Mouse (Mus musculus) cerebellum, adult 2 months (tissue): ENCODE measurements around the gene Slc22a21. TPM values are rescaled to one million over a fixed set of nuclear protein-coding genes. Genes with fewer than 3 reads are reported as not detected.

Experiments used
- DNase-seq, 2 experiments: peaks; one replicate each; pipeline ENCODE4 v3.0.0; 2021
- H3K27ac ChIP-seq: fragments of 200-500 bp; 2 replicates; pipeline ENCODE4 v1.5.1; 2012; ENCODE audit warnings: low read length, control low read depth, inconsistent platforms; ENCODE audit not compliant: insufficient read depth
- H3K27me3 ChIP-seq: fragments of 200-500 bp; 2 replicates; pipeline ENCODE4 v1.6.1; 2012; ENCODE audit warnings: inconsistent platforms, mild to moderate bottlenecking, low read length, moderate library complexity; ENCODE audit not compliant: control insufficient read depth, insufficient read depth
- H3K4me1 ChIP-seq: fragments of 200-500 bp; 2 replicates; pipeline ENCODE4 v1.6.1; 2011; ENCODE audit warnings: low read length; ENCODE audit not compliant: control insufficient read depth, insufficient read depth
- H3K4me3 ChIP-seq: fragments of 200-500 bp; replicated peaks from 2 replicates; pipeline ENCODE3; 2011; ENCODE audit warnings: mild to moderate bottlenecking, low read depth, low read length, control low read depth; ENCODE audit not compliant: insufficient read depth
- CTCF ChIP-seq: fragments of 200-500 bp; IDR thresholded peaks from 2 replicates; pipeline ENCODE4 v1.5.1; 2011; ENCODE audit warnings: low read depth, mild to moderate bottlenecking, control low read depth, low read length, moderate library complexity, borderline replicate concordance; ENCODE audit not compliant: insufficient read depth
- POLR2A ChIP-seq: fragments of 200-500 bp; IDR thresholded peaks from 2 replicates; pipeline ENCODE4 v1.6.1; 2011; ENCODE audit warnings: low read length, control low read depth, borderline replicate concordance; ENCODE audit not compliant: insufficient read depth
- WGBS: fragments of 180-500 bp; shearing (Covaris S2); methylation state at CpG from one replicate; pipeline ENCODE4 v1.1.7; 2018; 5-methylcytosine and 5-hydroxymethylcytosine counted together
- polyA plus RNA-seq: library from polyadenylated mRNA; depleted of rRNA; stranded (reverse); fragments of >200 nt; gene quantifications from 2 replicates; pipeline ENCODE4 v1.2.3, GENCODE M21; 2012; rRNA removed

Slc22a21 gene
- polyA plus RNA-seq: 2.4 and 2.7 TPM in 2 replicates

- peak; percentile 38 to 46 for DNase-seq
- WGBS: 3% methylated on average over 73 of the region's 73 CpGs
- no peak for TF ChIP-seq CTCF
- no peak for TF ChIP-seq POLR2A
- Histone ChIP-seq H3K27me3 (no peaks in the 10 kb centered on the region), H3K27ac (no peak within 1 kb of the TSS), H3K4me3 (peak within 1 kb of the TSS; percentile 59), H3K4me1 (no peaks in the 10 kb centered on the region)
These were observed at the start of gene Slc22a21 for GRCm38 (mm10) chr11:53979788-53980621. Slc22a21 (minus strand) TSS chr11:53980332.

DNA sequence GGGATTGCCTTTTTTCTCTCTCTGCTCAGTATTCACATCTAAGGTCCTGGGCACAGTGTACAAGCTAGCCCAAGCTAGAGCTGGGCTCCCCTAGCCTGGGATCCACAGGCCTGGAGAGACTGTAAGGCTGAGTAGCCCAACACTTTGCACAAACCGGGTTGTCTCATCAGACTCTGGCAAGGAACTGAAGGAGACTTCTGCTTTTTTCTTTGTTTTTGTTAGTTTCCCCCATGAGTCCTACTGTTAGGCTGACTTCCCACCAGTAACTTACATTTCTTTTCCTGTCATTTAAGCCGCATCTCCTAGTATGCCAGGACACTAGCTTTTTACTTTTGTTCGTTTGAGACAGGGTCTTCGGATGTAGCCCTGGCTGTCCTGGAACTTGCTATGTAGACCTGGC, 48.9 kb upstream of the Slc22a21 start:
- peaks cover 23% of the 10 kb centered on the region; the same call in 1 of the 2 replicates for H3K4me1 ChIP-seq
- TF ChIP-seq CTCF (no peak), POLR2A (no peak)
- peak overlapping the region; percentile 88 for H3K27ac ChIP-seq
- no peaks in the 10 kb centered on the region for H3K27me3 ChIP-seq
- DNase-seq: no peak
- H3K4me3 ChIP-seq: peak overlapping the region; percentile 86
- 70% methylated on average over 4 of the region's 4 CpGs for WGBS

GRCm38 (mm10) chr11:54028044-54028951, 48.2 kb upstream of the Slc22a21 start, which contains the start of gene Slc22a4:
Slc22a4 (minus strand) TSS chr11:54028090.
- TF ChIP-seq CTCF (peak; percentile 37), POLR2A (peak; percentile 53; the same call in 1 of the 2 replicates)
- peak; percentile 91 to 92 for DNase-seq
- WGBS: under 1% methylated on average over 61 of the region's 61 CpGs
- no peaks in the 10 kb centered on the region for H3K27me3 ChIP-seq
- peak within 1 kb of the TSS; percentile 86 for H3K4me3 ChIP-seq
- H3K27ac ChIP-seq: peak within 1 kb of the TSS; percentile 88
- peaks cover 24% of the 10 kb centered on the region; the same call in 1 of the 2 replicates for H3K4me1 ChIP-seq

DNA sequence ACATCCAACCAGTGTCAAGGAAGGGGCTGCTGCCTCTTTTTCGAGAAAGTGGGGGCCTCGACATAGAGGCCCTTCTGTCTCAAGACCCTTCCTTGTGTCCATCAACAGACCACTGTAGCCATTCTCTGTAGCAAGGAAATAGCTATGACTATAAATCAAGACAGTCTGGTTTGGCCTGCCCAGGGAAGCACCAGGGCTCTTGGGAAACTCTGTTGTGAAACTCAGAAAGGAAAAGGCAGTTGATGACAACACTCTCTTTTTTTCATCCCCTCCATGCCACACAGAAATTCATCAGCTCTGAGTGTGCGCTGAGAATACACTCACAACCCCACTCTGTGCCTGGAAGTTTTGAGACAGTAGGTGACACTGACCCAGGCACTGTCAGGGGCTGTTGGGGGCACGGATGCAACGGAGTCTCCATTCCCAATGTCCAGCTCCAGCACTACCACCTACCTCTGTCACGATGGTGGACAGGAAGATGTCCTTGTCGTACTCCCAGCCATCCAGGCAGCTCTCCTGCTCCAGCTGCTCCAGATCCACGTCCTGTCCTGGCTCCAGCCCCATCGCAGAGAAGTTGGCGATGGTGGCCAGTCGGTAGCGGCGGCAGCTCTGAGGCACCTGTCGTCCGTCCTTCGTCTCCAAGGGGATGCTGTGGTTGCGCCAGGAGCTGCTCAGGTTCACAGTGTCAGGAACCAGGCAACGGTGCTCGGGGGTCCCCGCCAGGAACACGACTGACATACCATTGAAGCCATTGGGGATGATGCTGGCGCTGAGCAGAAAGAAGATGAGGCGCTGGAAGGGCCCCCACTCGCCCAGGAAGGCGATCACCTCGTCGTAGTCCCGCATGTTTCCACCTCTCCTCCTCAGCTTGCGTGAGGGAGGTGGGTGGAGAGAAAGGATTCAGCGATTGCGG, 47.3 kb upstream of the Slc22a21 start:
- Histone ChIP-seq H3K27ac (peak overlapping the region; percentile 88), H3K27me3 (no peaks in the 10 kb centered on the region), H3K4me3 (peak overlapping the region; percentile 86), H3K4me1 (peaks cover 33% of the 10 kb centered on the region)
- peak; percentile 65 to 77 for DNase-seq
- 0 out of 2 replicates have a peak, but pooled peaks have one; percentile 5 for TF ChIP-seq POLR2A
- no peak for TF ChIP-seq CTCF
- WGBS: 7% methylated on average over 31 of the region's 31 CpGs

DNA sequence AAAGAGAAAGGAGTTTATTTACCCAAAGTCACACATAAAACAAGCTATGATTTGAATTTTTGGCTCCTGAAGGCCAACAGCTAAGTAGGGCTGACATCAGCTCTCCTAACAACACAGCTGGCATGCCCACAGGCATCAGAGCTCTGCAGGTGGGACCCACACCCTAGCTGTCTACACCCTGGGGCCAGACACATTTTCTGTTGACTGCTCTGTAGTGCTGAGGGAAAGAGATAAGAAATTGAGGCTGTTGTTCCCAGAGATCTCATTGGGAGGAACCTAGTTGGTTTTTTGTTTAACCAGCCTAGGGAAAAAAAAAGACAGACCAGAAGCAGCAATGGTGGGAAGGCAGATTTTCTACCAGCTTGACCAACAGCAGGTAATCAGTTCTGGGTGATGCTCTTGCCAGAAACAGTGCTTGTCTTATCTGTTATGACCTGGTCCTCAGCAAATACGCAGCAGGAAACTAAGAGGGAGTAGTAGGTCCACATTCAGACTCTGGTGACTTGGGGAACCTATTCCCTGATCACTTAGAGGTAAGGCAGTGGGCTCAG, 46.4 kb upstream of the Slc22a21 start:
- TF ChIP-seq POLR2A: 0 out of 2 replicates have a peak, but pooled peaks have one; percentile 12
- TF ChIP-seq CTCF: no peak
- WGBS: 16% methylated on average over 1 of the region's 1 CpGs
- Histone ChIP-seq H3K27ac (peak overlapping the region; percentile 88), H3K4me1 (peaks cover 40% of the 10 kb centered on the region), H3K27me3 (no peaks in the 10 kb centered on the region), H3K4me3 (peak overlapping the region; percentile 86)
- DNase-seq: peak; percentile 52 to 73

GRCm38 (mm10) chr11:54021396-54022093, 41.4 kb upstream of the Slc22a21 start:
- peak in 1 of 2 experiments; percentile 10 for DNase-seq
- H3K4me1 ChIP-seq: peaks cover 44% of the 10 kb centered on the region
- TF ChIP-seq POLR2A (no peak), CTCF (no peak)
- H3K4me3 ChIP-seq: no peak overlapping the region
- WGBS: 73% methylated on average over 5 of the region's 5 CpGs
- H3K27me3 ChIP-seq: no peaks in the 10 kb centered on the region
- H3K27ac ChIP-seq: no peak overlapping the region
